Comparison of ENCODE assay signal across 9 mouse cellular contexts in genomic region chr1:21829909-21830455, GRCm38 (mm10).
A peak's percentile ranks its signal among the peaks of the same experiment; 100 is the strongest.
DNase-seq lines count a peak whose midpoint lies in the region; ATAC-seq and TF ChIP-seq lines count a peak whose summit lies in the region.
"Had no signal": no experiment of that assay in that cellular context is flagged by ENCODE, and none has a peak within 500 bp of the region (broad histone marks: within the 10 kb centered on the region; RNA-seq: fewer than 3 reads in every experiment).

No protein-coding gene starts in this region.

- no peak overlapping the region for H3K4me2 ChIP-seq in hindbrain, postnatal 0 days (ENCODE audit: low read depth, low read length)

- WGBS in hindbrain, postnatal 0 days = 56% methylated on average over 6 of the region's 6 CpGs

- no peak overlapping the region for H3K27ac ChIP-seq in hindbrain, postnatal 0 days

- no peaks in the 10 kb centered on the region for H3K9me3 ChIP-seq in hindbrain, postnatal 0 days (ENCODE audit: low read length)

- H3K36me3 ChIP-seq in hindbrain, postnatal 0 days (ENCODE audit: insufficient read depth, low read length) = no peaks in the 10 kb centered on the region

- ATAC-seq in hindbrain, postnatal 0 days = peak; percentile 51; the same call in 1 of the 2 replicates

- H3K4me3 ChIP-seq in hindbrain, postnatal 0 days (ENCODE audit: low read length) = no peak overlapping the region

- peak; percentile 14 to 40 for DNase-seq in heart, adult 18-20 months
- no peak for DNase-seq in heart, adult 11 months
- peak; percentile 21 to 30 for DNase-seq in right cerebral cortex, postnatal 10 days (ENCODE audit: low spot score in 2 of 2)
- DNase-seq in right cerebral cortex, postnatal 4 days = no peak
- no peak for DNase-seq in hindbrain, postnatal 0 days (ENCODE audit: low spot score)
- DNase-seq in kidney, postnatal 10 days = no peak
- no peak for DNase-seq in cerebellum, postnatal 36 days
- DNase-seq in natural killer cell, adult 2 months (ENCODE audit: low spot score in 2 of 2) = no peak
- DNase-seq: thymus, postnatal 25 days had no signal

- H3K27me3 ChIP-seq in hindbrain, postnatal 0 days (ENCODE audit: insufficient read depth, low read length) = no peaks in the 10 kb centered on the region

- no peaks in the 10 kb centered on the region for H3K4me1 ChIP-seq in hindbrain, postnatal 0 days (ENCODE audit: insufficient read depth, low read length)

- H3K9ac ChIP-seq in hindbrain, postnatal 0 days (replicated peaks; ENCODE audit: low read length) = no peak overlapping the region

- TF ChIP-seq CTCF in hindbrain, postnatal 0 days (IDR thresholded peaks at IDR 0.05; ENCODE audit: low read depth) = no peak

Comparison
In these comparisons a context has a peak if more than half of its experiments do, and no peak if none do; other contexts are left out.
1. DNase-seq: peak in heart, adult 18-20 months (2 of 2) and right cerebral cortex, postnatal 10 days (2 of 2); none in heart, adult 11 months (single experiment), right cerebral cortex, postnatal 4 days (single experiment), hindbrain, postnatal 0 days (single experiment), kidney, postnatal 10 days (single experiment), cerebellum, postnatal 36 days (0 of 2) and natural killer cell, adult 2 months (0 of 2).